ENCODE assay signal across 9 mouse cellular contexts in the genomic region with DNA sequence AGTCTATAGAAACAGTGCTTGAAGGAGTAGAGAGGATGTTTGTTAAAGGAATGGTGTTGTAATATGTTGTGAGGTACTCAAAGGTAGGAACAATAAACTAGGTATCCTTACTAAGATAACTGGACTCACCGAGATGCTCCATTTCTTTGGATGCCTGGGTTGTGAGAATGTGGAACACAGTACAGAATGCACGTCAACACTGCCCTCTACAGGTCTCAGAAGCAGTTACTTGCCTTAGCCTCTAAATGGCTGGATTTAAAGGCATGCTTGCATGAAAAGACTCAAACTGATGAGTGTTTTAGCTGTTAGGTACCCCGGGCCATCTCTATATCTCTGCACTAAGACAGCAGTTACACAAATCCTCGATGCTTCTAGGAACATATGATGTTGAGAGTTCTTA.
DNase-seq lines count a peak whose midpoint lies in the region; ATAC-seq lines count a peak whose summit lies in the region.
"Had no signal": no experiment of that assay in that cellular context is flagged by ENCODE, and none has a peak within 500 bp of the region (broad histone marks: within the 10 kb centered on the region; RNA-seq: fewer than 3 reads in every experiment).

No protein-coding gene starts in this region.

- H3K4me3 ChIP-seq in heart, embryonic 10.5 days: no peak overlapping the region
- no peak overlapping the region for H3K4me3 ChIP-seq in forebrain, embryonic 12.5 days (replicated peaks)
- H3K4me3 ChIP-seq in hindbrain, embryonic 14.5 days (replicated peaks; ENCODE audit: low read length): no peak overlapping the region
- H3K4me3 ChIP-seq: limb, embryonic 15.5 days had no signal

- ATAC-seq in forebrain, embryonic 12.5 days (ENCODE audit: low FRiP score): 0 out of 2 replicates have a peak, but pooled peaks have one; percentile 67
- ATAC-seq in hindbrain, embryonic 14.5 days (ENCODE audit: low FRiP score): peak; percentile 76; the same call in 1 of the 2 replicates

- no peaks in the 10 kb centered on the region for H3K27me3 ChIP-seq in heart, embryonic 10.5 days (ENCODE audit: insufficient read depth, poor library complexity, severe bottlenecking)
- H3K27me3 ChIP-seq in forebrain, embryonic 12.5 days: no peaks in the 10 kb centered on the region
- no peaks in the 10 kb centered on the region for H3K27me3 ChIP-seq in hindbrain, embryonic 14.5 days (ENCODE audit: control insufficient read depth, insufficient read depth, low read length)
- H3K27me3 ChIP-seq: limb, embryonic 15.5 days had no signal

- H3K36me3 ChIP-seq in heart, embryonic 10.5 days: no peaks in the 10 kb centered on the region
- H3K36me3 ChIP-seq in forebrain, embryonic 12.5 days (replicated peaks): no peaks in the 10 kb centered on the region
- no peaks in the 10 kb centered on the region for H3K36me3 ChIP-seq in hindbrain, embryonic 14.5 days (replicated peaks; ENCODE audit: control insufficient read depth, insufficient read depth)
- H3K36me3 ChIP-seq: limb, embryonic 15.5 days had no signal

- no peak overlapping the region for H3K4me2 ChIP-seq in forebrain, embryonic 12.5 days
- H3K4me2 ChIP-seq in hindbrain, embryonic 14.5 days (replicated peaks): no peak overlapping the region
- H3K4me2 ChIP-seq: limb, embryonic 15.5 days had no signal

- no peaks in the 10 kb centered on the region for H3K4me1 ChIP-seq in heart, embryonic 10.5 days
- no peaks in the 10 kb centered on the region for H3K4me1 ChIP-seq in forebrain, embryonic 12.5 days
- no peaks in the 10 kb centered on the region for H3K4me1 ChIP-seq in hindbrain, embryonic 14.5 days (replicated peaks; ENCODE audit: control insufficient read depth, insufficient read depth, low read length)
- H3K4me1 ChIP-seq: limb, embryonic 15.5 days had no signal

- H3K27ac ChIP-seq in heart, embryonic 10.5 days: no peak overlapping the region
- no peak overlapping the region for H3K27ac ChIP-seq in forebrain, embryonic 12.5 days
- no peak overlapping the region for H3K27ac ChIP-seq in hindbrain, embryonic 14.5 days
- H3K27ac ChIP-seq: limb, embryonic 15.5 days had no signal

- no peak overlapping the region for H3K9ac ChIP-seq in forebrain, embryonic 12.5 days
- H3K9ac ChIP-seq in hindbrain, embryonic 14.5 days: no peak overlapping the region
- H3K9ac ChIP-seq: limb, embryonic 15.5 days had no signal

- peak; percentile 63 to 77 for DNase-seq in heart, adult 18-20 months
- DNase-seq in heart, embryonic 10.5 days (ENCODE audit: low spot score): no peak
- DNase-seq in c-Kit-positive CD71-positive TER-119-negative erythroid progenitor cells, embryonic 14.5 days (ENCODE audit: low read depth): peak; percentile 3
- peak; percentile 92 for DNase-seq in hindbrain, embryonic 14.5 days (ENCODE audit: low spot score)
- peak; percentile 27 to 67 for DNase-seq in layer of hippocampus, postnatal 25 days (ENCODE audit: extremely low spot score in 1 of 2, low spot score in 1 of 2)
- DNase-seq in mesoderm, embryonic 11.5 days (ENCODE audit: low read depth, low spot score): peak; percentile 83
- DNase-seq in right cerebral cortex, postnatal 4 days: peak; percentile 61

- H3K9me3 ChIP-seq in heart, embryonic 10.5 days: no peaks in the 10 kb centered on the region
- H3K9me3 ChIP-seq in forebrain, embryonic 12.5 days: no peaks in the 10 kb centered on the region
- no peaks in the 10 kb centered on the region for H3K9me3 ChIP-seq in hindbrain, embryonic 14.5 days (ENCODE audit: control insufficient read depth, low read length)
- H3K9me3 ChIP-seq: limb, embryonic 15.5 days had no signal

- WGBS in heart, embryonic 10.5 days: 15% methylated on average over 4 of the region's 4 CpGs
- WGBS in forebrain, embryonic 12.5 days: 20% methylated on average over 4 of the region's 4 CpGs
- 17% methylated on average over 4 of the region's 4 CpGs for WGBS in hindbrain, embryonic 14.5 days
